Mouse (Mus musculus): ENCODE measurements at regions not wholly inside any gene's neighbourhood (a gene's known extent, or its start where the extent isn't known, plus 50 kb on each side); places are given as distances from the start of the nearest gene placed in this dataset.

DNA sequence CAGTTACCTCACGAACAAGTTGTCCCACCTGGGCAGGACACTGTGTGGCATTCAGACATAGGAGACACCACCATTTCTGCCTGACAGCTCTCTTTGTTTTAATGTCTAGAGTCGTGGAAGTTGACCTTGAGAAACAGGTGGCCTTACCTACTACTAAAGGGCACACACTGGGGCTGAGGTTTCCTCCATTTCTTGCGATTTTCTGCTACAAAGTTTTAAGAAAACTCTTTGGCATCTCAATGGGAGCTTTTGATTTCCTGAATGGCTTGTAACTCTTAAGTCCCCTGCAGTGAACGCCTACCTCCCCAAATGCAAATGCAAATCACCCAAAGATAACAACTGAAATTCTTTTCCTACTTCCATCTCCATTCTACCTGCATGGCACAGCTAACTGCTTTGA lies 273.4 kb upstream of the Bmp2 start:
- intact Hi-C loops (cut with DNase I), result no loop called here
- no peak overlapping the region for H3K27ac ChIP-seq
- no peak overlapping the region for H3K4me3 ChIP-seq
- no peak for DNase-seq
- no peak for TF ChIP-seq CTCF (IDR thresholded peaks at IDR 0.05)

DNA sequence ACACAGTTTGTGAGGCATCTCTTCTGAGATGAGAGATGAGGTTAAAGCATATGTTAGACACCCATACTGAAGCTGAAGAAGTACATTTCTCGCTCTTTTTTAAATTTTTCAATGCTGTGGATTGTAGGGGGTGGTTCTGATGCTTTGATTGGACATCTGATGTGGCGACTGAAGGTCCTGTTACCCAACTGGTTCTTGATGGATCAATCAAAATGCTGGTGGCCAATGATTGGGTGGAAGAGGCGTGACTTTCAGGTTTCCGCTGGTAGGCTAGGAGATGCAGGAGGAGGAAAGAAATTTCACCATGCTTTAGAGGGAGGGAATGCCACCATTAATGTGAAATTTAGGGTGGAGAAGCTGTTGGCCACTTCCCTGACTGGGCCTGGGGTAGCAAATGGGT lies 272.7 kb upstream of the Bmp2 start:
- Histone ChIP-seq H3K4me3 (no peak overlapping the region), H3K27ac (no peak overlapping the region)
- no peak for TF ChIP-seq CTCF (IDR thresholded peaks at IDR 0.05)
- intact Hi-C loops (cut with DNase I), result no loop called here
- DNase-seq, result no peak

GRCm38 (mm10) chr2:133282692-133283091 lies 269.3 kb upstream of the Bmp2 start:
- DNase-seq, result no peak
- Histone ChIP-seq H3K4me3 (no peak overlapping the region), H3K27ac (no peak overlapping the region)
- TF ChIP-seq CTCF (IDR thresholded peaks at IDR 0.05), result no peak
- intact Hi-C loops (cut with DNase I), result no loop called here

GRCm38 (mm10) chr2:133283709-133284108 lies 268.2 kb upstream of the Bmp2 start:
- H3K4me3 ChIP-seq, result no peak overlapping the region
- DNase-seq, result no peak
- H3K27ac ChIP-seq, result no peak overlapping the region
- intact Hi-C loops (cut with DNase I), result no loop called here
- no peak for TF ChIP-seq CTCF (IDR thresholded peaks at IDR 0.05)

DNA sequence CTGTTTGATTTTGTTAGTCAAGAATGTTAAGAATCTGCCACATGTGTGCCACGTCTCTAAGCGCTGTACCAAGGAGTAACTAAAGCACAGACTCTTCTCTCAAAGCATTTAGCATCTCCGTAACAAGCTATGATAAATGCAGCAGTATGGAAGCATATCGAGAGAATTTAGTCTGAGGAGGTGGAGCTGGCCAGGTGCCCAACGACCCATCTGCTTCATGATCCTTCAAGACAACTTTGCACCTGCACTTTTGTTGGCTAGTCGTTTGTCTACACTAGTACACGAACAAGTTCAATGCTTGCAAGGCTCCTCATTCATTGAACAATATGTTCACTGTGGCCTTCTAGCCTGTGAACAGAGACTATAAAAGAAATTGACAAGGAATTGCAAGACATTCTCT lies 257.8 kb upstream of the Bmp2 start:
- no peak overlapping the region for H3K4me3 ChIP-seq

DNA sequence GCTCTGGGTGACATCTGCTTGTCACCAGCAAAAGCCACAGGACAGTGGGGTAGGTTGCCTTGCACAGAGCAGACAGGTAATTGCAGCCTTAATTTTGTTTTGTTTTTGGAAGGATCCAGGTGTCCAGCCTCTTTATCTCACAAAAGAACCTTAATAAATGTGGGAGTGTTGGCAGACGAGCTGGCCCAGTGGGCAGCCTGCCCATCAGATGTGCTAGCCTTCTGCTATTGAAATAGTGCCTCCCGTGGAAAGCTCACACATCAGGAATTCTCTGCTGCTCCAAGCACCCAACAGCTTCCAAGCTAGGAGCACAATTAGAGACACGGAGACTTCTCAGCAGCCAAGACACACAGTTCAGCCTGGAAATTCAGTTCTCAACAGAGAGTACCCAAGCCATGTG lies 246.0 kb upstream of the Bmp2 start:
- intact Hi-C loops (cut with DNase I), result no loop called here
- no peak overlapping the region for H3K4me3 ChIP-seq
- H3K27ac ChIP-seq, result no peak overlapping the region
- DNase-seq, result no peak
- TF ChIP-seq CTCF (IDR thresholded peaks at IDR 0.05), result no peak

More for the DNA sequence above, 257.8 kb upstream of the Bmp2 start:
- TF ChIP-seq CTCF (IDR thresholded peaks at IDR 0.05), result no peak
- no peak for DNase-seq
- intact Hi-C loops (cut with DNase I), result no loop called here
- H3K27ac ChIP-seq, result no peak overlapping the region

GRCm38 (mm10) chr2:133311001-133311400 lies 241.0 kb upstream of the Bmp2 start:
- no peak overlapping the region for H3K27ac ChIP-seq
- intact Hi-C loops (cut with DNase I), result no loop called here
- no peak overlapping the region for H3K4me3 ChIP-seq
- DNase-seq, result no peak
- no peak for TF ChIP-seq CTCF (IDR thresholded peaks at IDR 0.05)

DNA sequence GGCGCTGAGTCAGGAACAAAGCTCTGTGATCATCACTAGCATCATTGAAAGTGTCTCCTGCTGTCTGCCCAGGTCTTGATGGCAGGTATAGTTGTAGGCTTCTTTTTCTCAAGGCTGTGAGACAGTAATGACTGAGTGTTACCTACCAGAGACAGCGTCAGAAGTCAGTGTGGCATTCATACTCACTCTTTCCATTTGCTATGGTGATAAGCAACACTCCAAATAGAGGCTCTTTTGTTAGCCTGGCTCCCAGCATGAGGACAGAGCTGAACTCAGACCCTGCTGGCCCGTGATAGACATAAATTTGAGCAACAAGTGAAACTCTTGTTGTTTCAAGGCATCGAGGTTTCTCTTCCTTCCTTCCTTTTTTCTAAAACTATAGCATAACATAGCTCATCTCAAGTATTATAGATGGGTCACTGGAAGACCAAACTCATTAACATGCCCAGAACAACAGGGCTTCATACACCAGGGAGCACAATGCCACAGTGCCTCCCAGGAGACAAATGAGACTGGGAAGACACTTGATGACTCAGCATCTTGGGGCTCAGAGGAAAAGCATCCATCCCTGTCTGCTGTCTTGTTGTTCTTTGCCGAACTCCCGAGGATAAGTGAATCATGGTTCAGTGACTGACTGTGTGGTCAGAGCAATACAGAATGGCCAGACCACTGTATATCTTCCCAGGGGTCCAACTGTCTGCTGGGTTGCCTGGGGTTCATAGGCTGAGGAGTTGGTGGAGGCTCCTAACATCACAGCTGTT lies 225.5 kb upstream of the Bmp2 start:
- no peak overlapping the region for H3K27ac ChIP-seq
- no peak for TF ChIP-seq CTCF (IDR thresholded peaks at IDR 0.05)
- no peak for DNase-seq
- no peak overlapping the region for H3K4me3 ChIP-seq
- intact Hi-C loops (cut with DNase I), result no loop called here

- DNase-seq, result no peak
- no peak for TF ChIP-seq CTCF (IDR thresholded peaks at IDR 0.05)
- H3K4me3 ChIP-seq, result no peak overlapping the region
- no peak overlapping the region for H3K27ac ChIP-seq
- intact Hi-C loops (cut with DNase I), result no loop called here
These were observed 224.3 kb upstream of the Bmp2 start for GRCm38 (mm10) chr2:133327653-133328052.

DNA sequence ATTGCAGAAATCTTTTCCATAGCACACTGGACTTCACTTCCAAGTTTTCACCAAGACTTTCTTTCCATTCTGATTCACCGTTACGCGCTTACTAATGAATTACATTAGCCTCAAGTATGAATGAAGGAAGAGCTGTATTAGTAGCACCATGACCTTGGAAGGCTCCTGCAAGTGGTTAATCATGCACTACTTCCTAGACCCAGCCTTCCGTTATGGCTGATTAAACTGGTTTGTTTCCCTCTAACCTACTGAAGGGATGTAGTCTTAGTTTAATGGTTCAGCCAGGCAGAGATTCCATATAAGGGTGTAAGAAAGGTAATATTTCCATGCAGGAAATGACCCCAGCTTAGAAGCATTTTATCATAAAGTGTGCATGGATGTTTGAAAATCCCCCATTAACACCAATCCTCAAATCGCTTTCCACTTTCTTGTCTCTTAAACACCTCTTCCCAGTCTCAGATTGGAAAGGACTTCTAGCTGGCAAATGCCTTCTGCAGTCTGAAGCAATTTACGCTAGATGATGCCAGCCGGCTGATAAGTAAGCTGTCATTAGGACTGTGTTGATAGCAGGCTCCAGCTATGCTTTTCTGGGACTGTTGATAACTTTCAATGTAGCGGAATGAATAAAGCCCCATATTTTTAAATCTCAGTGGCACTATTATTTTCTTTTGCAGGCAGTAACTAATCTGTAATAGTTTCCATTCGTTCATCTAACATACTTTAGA lies 215.6 kb upstream of the Bmp2 start:
- H3K27ac ChIP-seq, result no peak overlapping the region
- no peak for DNase-seq
- no peak overlapping the region for H3K4me3 ChIP-seq
- intact Hi-C loops (cut with DNase I), result no loop called here
- no peak for TF ChIP-seq CTCF (IDR thresholded peaks at IDR 0.05)

GRCm38 (mm10) chr2:133338150-133338549 lies 213.8 kb upstream of the Bmp2 start:
- DNase-seq, result no peak
- H3K27ac ChIP-seq, result no peak overlapping the region
- H3K4me3 ChIP-seq, result no peak overlapping the region
- no peak for TF ChIP-seq CTCF (IDR thresholded peaks at IDR 0.05)
- intact Hi-C loops (cut with DNase I), result no loop called here

- Histone ChIP-seq H3K27ac (no peak overlapping the region), H3K4me3 (no peak overlapping the region)
- no peak for TF ChIP-seq CTCF (IDR thresholded peaks at IDR 0.05)
- DNase-seq, result no peak
- intact Hi-C loops (cut with DNase I), result no loop called here
These were observed 210.6 kb upstream of the Bmp2 start for GRCm38 (mm10) chr2:133341352-133341751.

DNA sequence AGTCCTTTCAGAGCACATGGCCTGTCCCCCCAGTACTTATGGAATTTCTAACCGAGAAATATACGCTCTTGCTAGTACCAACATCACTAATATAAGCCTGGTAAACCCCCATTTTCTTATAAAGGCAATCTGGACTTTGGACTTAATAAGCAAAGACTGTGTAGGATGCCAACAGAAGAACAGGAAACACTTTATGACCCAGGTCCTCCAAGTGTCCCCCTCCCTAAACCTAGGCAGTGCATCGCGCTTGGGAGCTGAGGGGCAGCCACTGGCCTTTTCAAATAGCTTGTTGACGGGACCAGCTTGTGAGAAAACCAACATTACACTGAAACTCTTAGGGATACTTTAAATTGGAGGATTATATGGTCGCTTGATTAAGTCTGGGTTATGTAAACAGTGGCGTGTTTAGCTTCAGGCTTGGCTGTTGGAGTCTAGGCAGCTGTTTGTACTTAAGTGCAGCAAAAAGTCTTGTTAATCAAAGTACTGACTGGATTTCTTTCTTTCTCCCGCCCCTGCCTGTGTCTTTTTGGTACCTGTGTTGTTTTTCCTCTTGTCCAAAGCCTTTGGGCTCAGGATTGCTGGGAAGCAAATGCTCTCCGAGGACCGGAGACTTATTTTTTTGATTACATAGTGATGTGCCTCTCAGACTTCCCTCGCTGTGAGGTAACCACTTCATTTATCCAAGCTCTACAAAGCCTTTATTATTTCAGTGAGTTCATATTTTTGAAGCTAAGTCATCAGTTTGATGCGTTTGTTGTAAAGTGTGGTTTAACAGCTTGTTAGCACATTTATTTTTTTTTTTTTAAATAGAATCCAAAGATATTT lies 205.8 kb upstream of the Bmp2 start:
- DNase-seq, result no peak
- no peak for TF ChIP-seq CTCF (IDR thresholded peaks at IDR 0.05)
- intact Hi-C loops (cut with DNase I), result no loop called here
- no peak overlapping the region for H3K27ac ChIP-seq
- no peak overlapping the region for H3K4me3 ChIP-seq
